Mouse (Mus musculus) forebrain, embryonic 15.5 days (tissue): ENCODE results near the gene Ebi3. TPM values are rescaled to one million over a fixed set of nuclear protein-coding genes. Genes with fewer than 3 reads are reported as not detected.

Source experiments
- ATAC-seq: fragments of 200-750 bp; cut with Nextera tagmentation; replicated peaks from 2 replicates; pipeline ENCODE4 v1.8.0; 2017; ENCODE audit warnings: mild to moderate bottlenecking, moderate TSS enrichment, moderate library complexity
- H3K27ac ChIP-seq: fragments of 300-500 bp; sonication (generic); replicated peaks from 2 replicates; pipeline ENCODE4 v1.5.1; 2015; ENCODE audit warnings: mild to moderate bottlenecking, inconsistent platforms
- H3K27me3 ChIP-seq: fragments of 300-500 bp; sonication (generic); 2 replicates; pipeline ENCODE4 v1.6.1; 2015; ENCODE audit warnings: inconsistent platforms
- H3K36me3 ChIP-seq: fragments of 300-500 bp; sonication (generic); 2 replicates; pipeline ENCODE4 v1.6.1; 2015; ENCODE audit warnings: mild to moderate bottlenecking, inconsistent platforms
- H3K4me1 ChIP-seq: fragments of 300-500 bp; sonication (generic); 2 replicates; pipeline ENCODE4 v1.6.1; 2015; ENCODE audit warnings: inconsistent platforms
- H3K4me2 ChIP-seq: fragments of 300-500 bp; sonication (generic); replicated peaks from 2 replicates; pipeline ENCODE4 v1.6.1; 2015; ENCODE audit warnings: mild to moderate bottlenecking, inconsistent platforms
- H3K4me3 ChIP-seq: fragments of 300-500 bp; sonication (generic); 2 replicates; pipeline ENCODE4 v1.5.1; 2015; ENCODE audit warnings: mild to moderate bottlenecking, inconsistent platforms
- H3K9ac ChIP-seq: fragments of 300-500 bp; sonication (generic); replicated peaks from 2 replicates; pipeline ENCODE4 v1.6.1; 2015; ENCODE audit warnings: mild to moderate bottlenecking, inconsistent platforms
- H3K9me3 ChIP-seq: fragments of 300-500 bp; sonication (generic); 2 replicates; pipeline ENCODE4 v1.6.1; 2016; ENCODE audit warnings: inconsistent platforms
- WGBS: fragments of 180-500 bp; shearing (Covaris S2); methylation state at CpG from one replicate; pipeline ENCODE4 v1.1.7; 2015; ENCODE audit warnings: mixed read lengths; 5-methylcytosine and 5-hydroxymethylcytosine counted together
- polyA plus RNA-seq: library from polyadenylated mRNA; unstranded; fragments of >200 nt; fragmentation: Nextera tagmentation; extraction: Ambion mirVana; gene quantifications from 2 replicates; pipeline ENCODE4 v1.2.1, GENCODE M21; 2015

Gene Ebi3
- polyA plus RNA-seq, 1 experiment from 2014 or later, result 3.9 TPM

DNA sequence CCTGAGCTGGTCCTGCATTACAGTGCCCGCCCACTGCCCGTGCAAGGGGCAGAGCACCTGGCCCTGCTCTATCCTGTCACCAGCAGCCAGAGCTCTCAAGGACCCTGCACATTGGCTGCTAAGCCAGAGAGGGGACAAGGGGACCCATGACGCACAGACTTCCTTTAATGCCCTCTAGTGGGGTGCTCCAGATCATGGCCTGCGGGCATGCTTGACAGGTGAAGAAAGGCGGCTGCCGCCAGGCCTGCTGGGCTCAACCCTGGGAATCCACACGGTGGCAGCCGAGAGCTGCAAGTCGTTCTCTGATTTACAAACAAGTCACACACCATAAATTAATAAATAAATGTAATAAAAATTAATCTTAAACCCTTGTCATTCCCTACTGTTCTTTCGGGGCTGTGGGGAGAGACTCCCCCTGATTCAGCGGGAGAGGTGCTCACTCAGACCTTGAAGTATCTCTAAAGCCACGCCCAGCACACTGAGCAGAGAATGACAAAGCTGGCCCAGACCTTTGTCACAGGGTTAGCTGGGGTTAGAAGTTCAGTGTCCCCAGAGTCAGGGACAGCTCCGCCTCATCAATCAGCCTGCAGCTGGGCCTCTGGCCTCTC, 23.9 kb downstream of the Ebi3 start:
- Histone ChIP-seq H3K4me3 (no peak overlapping the region), H3K27ac (peak overlapping the region; percentile 33; the same call in 1 of the 2 replicates), H3K4me2 (no peak overlapping the region), H3K9me3 (no peaks in the 10 kb centered on the region), H3K27me3 (no peaks in the 10 kb centered on the region), H3K4me1 (peaks cover 17% of the 10 kb centered on the region), H3K36me3 (peaks cover 10% of the 10 kb centered on the region), H3K9ac (no peak overlapping the region; the same call in 1 of the 2 replicates)
- ATAC-seq, result peak; percentile 71
- 14% methylated on average over 13 of the region's 13 CpGs for WGBS

- no peak overlapping the region for H3K4me3 ChIP-seq
- no peak overlapping the region for H3K9ac ChIP-seq
- H3K36me3 ChIP-seq, result peaks cover 10% of the 10 kb centered on the region
- H3K9me3 ChIP-seq, result no peaks in the 10 kb centered on the region
- 72% methylated on average over 3 of the region's 3 CpGs for WGBS
- peaks cover 10% of the 10 kb centered on the region for H3K4me1 ChIP-seq
- H3K27ac ChIP-seq, result no peak overlapping the region
- ATAC-seq, result no peak
- H3K27me3 ChIP-seq, result no peaks in the 10 kb centered on the region
- H3K4me2 ChIP-seq, result no peak overlapping the region
Measured at GRCm38 (mm10) chr17:55977301-55977700, 24.9 kb downstream of the Ebi3 start.

GRCm38 (mm10) chr17:55986030-55986961, 33.9 kb downstream of the Ebi3 start, which contains the start of gene Fsd1:
Fsd1 (plus strand) TSS chr17:55986509.
- H3K4me3 ChIP-seq, result peak within 1 kb of the TSS; percentile 79
- H3K27me3 ChIP-seq, result no peaks in the 10 kb centered on the region
- H3K4me2 ChIP-seq, result peak within 1 kb of the TSS; percentile 79
- no peaks in the 10 kb centered on the region for H3K9me3 ChIP-seq
- peaks cover 9% of the 10 kb centered on the region for H3K4me1 ChIP-seq
- peaks cover 9% of the 10 kb centered on the region; the same call in 1 of the 2 replicates for H3K36me3 ChIP-seq
- H3K9ac ChIP-seq, result peak within 1 kb of the TSS; percentile 77
- H3K27ac ChIP-seq, result 0 out of 2 replicates have a peak within 1 kb of the TSS, but pooled peaks have one; percentile 32
- ATAC-seq, result peak; percentile 84
- WGBS, result 8% methylated on average over 33 of the region's 35 CpGs

- H3K36me3 ChIP-seq, result peaks cover 30% of the 10 kb centered on the region; the same call in 1 of the 2 replicates
- no peaks in the 10 kb centered on the region for H3K9me3 ChIP-seq
- no peak overlapping the region for H3K4me2 ChIP-seq
- no peak overlapping the region for H3K4me3 ChIP-seq
- no peak for ATAC-seq
- H3K27me3 ChIP-seq, result no peaks in the 10 kb centered on the region
- no peak overlapping the region for H3K27ac ChIP-seq
- H3K9ac ChIP-seq, result no peak overlapping the region
- 88% methylated on average over 8 of the region's 8 CpGs for WGBS
- H3K4me1 ChIP-seq, result peaks cover 21% of the 10 kb centered on the region
Measured at GRCm38 (mm10) chr17:55990278-55990898, 37.9 kb downstream of the Ebi3 start.

GRCm38 (mm10) chr17:55996007-55996406, 43.6 kb downstream of the Ebi3 start:
- no peak overlapping the region for H3K27ac ChIP-seq
- H3K4me1 ChIP-seq, result peaks cover 12% of the 10 kb centered on the region
- peaks cover 42% of the 10 kb centered on the region; the same call in 1 of the 2 replicates for H3K36me3 ChIP-seq
- no peak for ATAC-seq
- 86% methylated on average over 15 of the region's 15 CpGs for WGBS
- no peak overlapping the region for H3K9ac ChIP-seq
- no peak overlapping the region for H3K4me2 ChIP-seq
- peaks cover 15% of the 10 kb centered on the region for H3K27me3 ChIP-seq
- no peak overlapping the region for H3K4me3 ChIP-seq
- no peaks in the 10 kb centered on the region for H3K9me3 ChIP-seq

- H3K9ac ChIP-seq, result no peak overlapping the region
- no peaks in the 10 kb centered on the region for H3K9me3 ChIP-seq
- ATAC-seq, result no peak
- H3K27ac ChIP-seq, result no peak overlapping the region
- no peak overlapping the region for H3K4me2 ChIP-seq
- H3K36me3 ChIP-seq, result peaks cover 25% of the 10 kb centered on the region; the same call in 1 of the 2 replicates
- H3K4me1 ChIP-seq, result no peaks in the 10 kb centered on the region
- WGBS, result 11% methylated on average over 30 of the region's 30 CpGs
- H3K27me3 ChIP-seq, result peaks cover 16% of the 10 kb centered on the region
- H3K4me3 ChIP-seq, result no peak overlapping the region
Measured at GRCm38 (mm10) chr17:55999794-56000499, 47.5 kb downstream of the Ebi3 start.

DNA sequence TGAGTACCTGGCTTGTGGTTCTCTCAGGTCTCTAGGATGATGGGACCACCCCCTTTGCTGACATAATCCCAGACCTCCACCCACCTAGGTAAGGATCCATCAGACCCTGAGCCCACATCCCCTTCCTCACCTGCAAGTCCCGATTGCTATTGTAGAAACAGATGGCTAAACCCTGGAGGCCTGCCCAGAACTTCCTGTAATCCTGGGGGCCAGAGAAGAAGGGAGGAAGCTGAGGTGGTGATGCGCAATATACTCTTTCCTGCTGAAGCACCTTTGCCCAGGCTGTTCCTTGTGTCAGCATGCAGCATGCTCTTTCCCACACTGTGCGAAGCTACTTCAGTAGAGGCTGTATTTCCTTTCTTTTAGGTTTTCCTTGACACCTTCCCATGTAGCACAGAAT, 50.6 kb downstream of the Ebi3 start:
- Histone ChIP-seq H3K9me3 (no peaks in the 10 kb centered on the region), H3K4me3 (no peak overlapping the region), H3K27me3 (peaks cover 16% of the 10 kb centered on the region), H3K36me3 (no peaks in the 10 kb centered on the region), H3K4me2 (no peak overlapping the region), H3K9ac (no peak overlapping the region), H3K4me1 (peaks cover 6% of the 10 kb centered on the region), H3K27ac (no peak overlapping the region)
- WGBS, result 84% methylated on average over 3 of the region's 3 CpGs
- no peak for ATAC-seq

DNA sequence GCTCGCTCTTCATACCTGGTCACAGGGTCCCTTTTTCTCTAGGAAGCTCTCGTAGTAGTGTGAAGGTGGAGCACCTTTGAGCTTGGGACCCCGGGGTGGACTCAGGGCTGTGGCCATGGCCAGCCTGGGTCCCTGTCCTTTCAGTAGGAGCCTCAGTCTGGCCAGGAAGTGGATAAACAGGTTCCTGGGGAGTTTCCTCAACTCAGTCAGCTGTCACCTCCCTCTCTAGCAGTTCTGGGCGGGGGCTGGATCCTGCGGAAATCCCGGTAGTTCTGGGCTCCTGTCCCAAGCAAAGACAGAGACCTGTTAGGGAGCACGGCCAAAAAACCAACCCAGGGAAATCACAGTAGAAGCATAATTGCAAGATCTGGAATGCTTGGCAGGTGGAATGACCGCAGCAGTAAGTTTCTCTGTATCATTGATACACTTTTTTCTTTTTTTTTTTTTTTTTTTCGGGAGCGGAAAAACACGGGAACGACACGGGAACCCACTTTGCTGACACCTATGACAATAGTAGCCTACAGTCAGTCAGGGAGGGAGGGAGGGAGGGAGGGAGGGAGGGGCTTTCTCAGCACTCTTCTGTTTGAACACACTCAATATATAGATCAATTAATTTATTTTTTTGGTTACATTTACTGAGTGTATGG, 53.1 kb downstream of the Ebi3 start, which contains the start of the genes Stap2 and Mpnd:
Gene Stap2 (minus strand): TSS at position 170 of the 647 bp plus-strand sequence.
Gene Mpnd (plus strand): TSS at position 297 of the 647 bp plus-strand sequence.
- H3K27ac ChIP-seq, result no peak within 1 kb of the TSS
- no peak for ATAC-seq

More for the DNA sequence above, 53.1 kb downstream of the Ebi3 start, which contains the start of the genes Stap2 and Mpnd:
- H3K27me3 ChIP-seq, result peaks cover 5% of the 10 kb centered on the region
- H3K4me2 ChIP-seq, result no peak within 1 kb of the TSS
- no peaks in the 10 kb centered on the region for H3K36me3 ChIP-seq
- no peak within 1 kb of the TSS for H3K9ac ChIP-seq
- 54% methylated on average over 13 of the region's 13 CpGs for WGBS
- H3K9me3 ChIP-seq, result no peaks in the 10 kb centered on the region
- peaks cover 17% of the 10 kb centered on the region for H3K4me1 ChIP-seq
- H3K4me3 ChIP-seq, result no peak within 1 kb of the TSS

Other genes with a start within 250 kb of the Ebi3 start
- 9.0 and 9.8 TPM in 2 replicates for gene Pot1b, start 240.0 kb upstream of the Ebi3 start, polyA plus RNA-seq
- gene Adgre4, start 202.7 kb upstream of the Ebi3 start, polyA plus RNA-seq, result 0.09 and 0.13 TPM in 2 replicates
- gene Zfp119a, start 73.7 kb upstream of the Ebi3 start, polyA plus RNA-seq, result 11.4 and 13.1 TPM in 2 replicates
- gene Zfp959, start 60.5 kb upstream of the Ebi3 start, polyA plus RNA-seq, result 16.5 and 16.7 TPM in 2 replicates
- gene Zfp119b, start 3.1 kb upstream of the Ebi3 start, polyA plus RNA-seq, result 6.9 and 7.9 TPM in 2 replicates
- gene Yju2, start 6.5 kb downstream of the Ebi3 start, polyA plus RNA-seq, result 25.2 and 27.8 TPM in 2 replicates
- gene Shd, start 17.8 kb downstream of the Ebi3 start, polyA plus RNA-seq, result 118 and 121 TPM in 2 replicates
- gene Fsd1, start 33.9 kb downstream of the Ebi3 start, polyA plus RNA-seq, result 127 and 151 TPM in 2 replicates
- gene Stap2, start 52.9 kb downstream of the Ebi3 start, polyA plus RNA-seq, result 4.9 and 5.5 TPM in 2 replicates
- gene Mpnd, start 53.1 kb downstream of the Ebi3 start, polyA plus RNA-seq, result 190 and 191 TPM in 2 replicates
- gene Sh3gl1, start 84.0 kb downstream of the Ebi3 start, polyA plus RNA-seq, result 120 and 122 TPM in 2 replicates
- 10.8 and 14.3 TPM in 2 replicates for gene Chaf1a, start 87.8 kb downstream of the Ebi3 start, polyA plus RNA-seq
- 81.1 and 89.5 TPM in 2 replicates for gene Ubxn6, start 122.4 kb downstream of the Ebi3 start, polyA plus RNA-seq
- 144 and 167 TPM in 2 replicates for gene Hdgfl2, start 127.0 kb downstream of the Ebi3 start, polyA plus RNA-seq
- gene Plin4, start 157.2 kb downstream of the Ebi3 start, polyA plus RNA-seq, result 0.11 TPM in 2 replicates
- gene Plin5, start 165.0 kb downstream of the Ebi3 start, polyA plus RNA-seq, result 0.69 and 0.74 TPM in 2 replicates
- gene Lrg1, start 169.4 kb downstream of the Ebi3 start, polyA plus RNA-seq, result 0.13 and 0.19 TPM in 2 replicates
- 13.6 and 14.2 TPM in 2 replicates for gene Sema6b, start 187.7 kb downstream of the Ebi3 start, polyA plus RNA-seq
- gene Tnfaip8l1, start 209.8 kb downstream of the Ebi3 start, polyA plus RNA-seq, result 9.0 and 10.0 TPM in 2 replicates
- 59.7 and 63.2 TPM in 2 replicates for gene Mydgf, start 231.3 kb downstream of the Ebi3 start, polyA plus RNA-seq